Mouse (Mus musculus) E14TG2a.4 (cell line): ENCODE measurements around the gene Pcbp3.

ENCODE experiments used
- CTCF ChIP-seq: conservative IDR thresholded peaks from 2 replicates; pipeline ENCODE4 v1.5.1; 2014; ENCODE audit warnings: low read length
- NANOG ChIP-seq: IDR thresholded peaks from 2 replicates; pipeline ENCODE4 v1.6.1; 2014; ENCODE audit warnings: borderline replicate concordance, low read length, mixed read lengths

- TF ChIP-seq CTCF: no peak
- TF ChIP-seq NANOG: no peak
Measured at GRCm38 (mm10) chr10:76903694-76904093, 58.0 kb downstream of the Pcbp3 start.
